Mouse (Mus musculus): Measurements from ENCODE around the gene Lmo3. TPM values are rescaled to one million over a fixed set of nuclear protein-coding genes. Genes with fewer than 3 reads are reported as not detected.

Lmo3 gene
- total and polyA plus RNA-seq, 2 experiments, result not detected

- no peak for DNase-seq (ENCODE audit: extremely low read depth, low read depth, low spot score)
- Histone ChIP-seq H3K36me3 (ENCODE audit: control insufficient read depth, insufficient read depth, low read length) (no peaks in the 10 kb centered on the region), H3K4me3 (ENCODE audit: insufficient read depth, low read depth, low read length) (no peak overlapping the region), H3K4me1 (ENCODE audit: control insufficient read depth, insufficient read depth, low read length) (no peaks in the 10 kb centered on the region), H3K27me3 (ENCODE audit: control insufficient read depth, insufficient read depth, low read length) (no peaks in the 10 kb centered on the region), H3K9ac (ENCODE audit: low read depth, low read length) (no peak overlapping the region), H3K27ac (replicated peaks; ENCODE audit: insufficient read depth, low read depth, low read length) (no peak overlapping the region), H3K79me2 (ENCODE audit: control insufficient read depth, insufficient read depth, low read length) (no peaks in the 10 kb centered on the region)
- TF ChIP-seq CTCF (IDR thresholded peaks at IDR 0.05; ENCODE audit: low read depth, low read length) (no peak), POLR2A (IDR thresholded peaks at IDR 0.05; ENCODE audit: extremely low read depth, insufficient read depth, low read length) (no peak)
- 97% methylated on average over 14 of the region's 14 CpGs for WGBS
These were observed 258.4 kb downstream of the Lmo3 start for GRCm38 (mm10) chr6:138323325-138323724.

GRCm38 (mm10) chr6:138320190-138320737, 261.5 kb downstream of the Lmo3 start:
- no peaks in the 10 kb centered on the region for H3K79me2 ChIP-seq (ENCODE audit: control insufficient read depth, insufficient read depth, low read length)
- no peaks in the 10 kb centered on the region for H3K4me1 ChIP-seq (ENCODE audit: control insufficient read depth, insufficient read depth, low read length)
- no peak for DNase-seq (ENCODE audit: extremely low read depth, low read depth, low spot score)
- TF ChIP-seq POLR2A (IDR thresholded peaks at IDR 0.05; ENCODE audit: extremely low read depth, insufficient read depth, low read length), result no peak
- TF ChIP-seq CTCF (IDR thresholded peaks at IDR 0.05; ENCODE audit: low read depth, low read length), result no peak
- no peak overlapping the region for H3K4me3 ChIP-seq (ENCODE audit: insufficient read depth, low read depth, low read length)
- H3K9ac ChIP-seq (ENCODE audit: low read depth, low read length), result no peak overlapping the region
- no peaks in the 10 kb centered on the region for H3K27me3 ChIP-seq (ENCODE audit: control insufficient read depth, insufficient read depth, low read length)
- no peak overlapping the region for H3K27ac ChIP-seq (replicated peaks; ENCODE audit: insufficient read depth, low read depth, low read length)
- WGBS, result 79% methylated on average over 8 of the region's 8 CpGs
- no peaks in the 10 kb centered on the region for H3K36me3 ChIP-seq (ENCODE audit: control insufficient read depth, insufficient read depth, low read length)

Other genes starting within 250 kb of the Lmo3 start
- not detected in 2 replicates for gene Igbp1b, start 76.6 kb upstream of the Lmo3 start, total RNA-seq (2014; rRNA removed)
- not detected in 2 replicates for gene Igbp1b, start 76.6 kb upstream of the Lmo3 start, polyA plus RNA-seq (2012; rRNA removed)

Measured in liver, adult 2 months (tissue).